14 mouse cellular contexts compared by ENCODE assay signal in genomic region chr4:81899961-81900540, GRCm38 (mm10).
A peak's percentile ranks its signal among the peaks of the same experiment; 100 is the strongest.
DNase-seq lines count a peak whose midpoint lies in the region; ATAC-seq lines count a peak whose summit lies in the region.
"Had no signal": no experiment of that assay in that cellular context is flagged by ENCODE, and none has a peak within 500 bp of the region (broad histone marks: within the 10 kb centered on the region; RNA-seq: fewer than 3 reads in every experiment).

No protein-coding gene starts in this region.

- H3K4me1 ChIP-seq in midbrain, embryonic 11.5 days (ENCODE audit: control insufficient read depth, insufficient read depth, low read length) = no peaks in the 10 kb centered on the region
- H3K4me1 ChIP-seq in midbrain, embryonic 13.5 days (replicated peaks) = no peaks in the 10 kb centered on the region
- H3K4me1 ChIP-seq in heart, embryonic 10.5 days = peaks cover 7% of the 10 kb centered on the region
- no peaks in the 10 kb centered on the region for H3K4me1 ChIP-seq in kidney, embryonic 15.5 days
- H3K4me1 ChIP-seq: hindbrain, embryonic 12.5 days; liver, embryonic 15.5 days had no signal

- ATAC-seq in midbrain, embryonic 11.5 days (ENCODE audit: low FRiP score) = no peak
- no peak for ATAC-seq in midbrain, embryonic 13.5 days
- no peak for ATAC-seq in kidney, embryonic 15.5 days (replicated peaks; ENCODE audit: low FRiP score)

- H3K27me3 ChIP-seq in midbrain, embryonic 11.5 days (ENCODE audit: control insufficient read depth, insufficient read depth, low read length) = no peaks in the 10 kb centered on the region
- no peaks in the 10 kb centered on the region for H3K27me3 ChIP-seq in midbrain, embryonic 13.5 days
- no peaks in the 10 kb centered on the region for H3K27me3 ChIP-seq in heart, embryonic 10.5 days (ENCODE audit: insufficient read depth, poor library complexity, severe bottlenecking)
- H3K27me3 ChIP-seq in kidney, embryonic 15.5 days = no peaks in the 10 kb centered on the region
- H3K27me3 ChIP-seq: hindbrain, embryonic 12.5 days; liver, embryonic 15.5 days had no signal

- H3K9ac ChIP-seq in midbrain, embryonic 11.5 days (ENCODE audit: low read length) = no peak overlapping the region
- no peak overlapping the region for H3K9ac ChIP-seq in midbrain, embryonic 13.5 days (replicated peaks)
- no peak overlapping the region for H3K9ac ChIP-seq in kidney, embryonic 15.5 days
- H3K9ac ChIP-seq: hindbrain, embryonic 12.5 days; liver, embryonic 15.5 days had no signal

- no peak overlapping the region for H3K4me3 ChIP-seq in midbrain, embryonic 11.5 days (ENCODE audit: low read depth, low read length)
- no peak overlapping the region for H3K4me3 ChIP-seq in midbrain, embryonic 13.5 days (replicated peaks)
- H3K4me3 ChIP-seq in heart, embryonic 10.5 days = no peak overlapping the region
- no peak overlapping the region for H3K4me3 ChIP-seq in kidney, embryonic 15.5 days (replicated peaks)
- H3K4me3 ChIP-seq: erythroblast, embryonic 14.5 days; hindbrain, embryonic 12.5 days; liver, embryonic 15.5 days had no signal

- 92% methylated on average over 5 of the region's 5 CpGs for WGBS in midbrain, embryonic 11.5 days
- WGBS in midbrain, embryonic 13.5 days = 87% methylated on average over 5 of the region's 5 CpGs
- WGBS in heart, embryonic 10.5 days = 56% methylated on average over 5 of the region's 5 CpGs
- WGBS in kidney, embryonic 15.5 days = 78% methylated on average over 5 of the region's 5 CpGs

- no peaks in the 10 kb centered on the region for H3K36me3 ChIP-seq in midbrain, embryonic 11.5 days (ENCODE audit: control insufficient read depth, insufficient read depth, low read length)
- H3K36me3 ChIP-seq in midbrain, embryonic 13.5 days = no peaks in the 10 kb centered on the region
- H3K36me3 ChIP-seq in heart, embryonic 10.5 days = no peaks in the 10 kb centered on the region
- H3K36me3 ChIP-seq in kidney, embryonic 15.5 days = no peaks in the 10 kb centered on the region
- H3K36me3 ChIP-seq: hindbrain, embryonic 12.5 days; liver, embryonic 15.5 days had no signal

- DNase-seq in frontal cortex, adult 2 months (ENCODE audit: extremely low spot score in 1 of 2, low spot score in 1 of 2) = peak; percentile 18 to 47
- DNase-seq in frontal cortex, postnatal 10 days (ENCODE audit: low spot score in 2 of 2) = no peak
- DNase-seq in midbrain, embryonic 11.5 days (ENCODE audit: low spot score, missing footprints) = peak; percentile 14
- no peak for DNase-seq in heart, embryonic 10.5 days (ENCODE audit: low spot score)
- peak; percentile 39 for DNase-seq in lung, postnatal 36 days
- no peak for DNase-seq in urinary bladder, postnatal 14 days (ENCODE audit: low spot score)
- DNase-seq: cerebellum, adult 11 months; midbrain, embryonic 14.5 days had no signal

- H3K27ac ChIP-seq in midbrain, embryonic 11.5 days (ENCODE audit: low read depth, low read length) = no peak overlapping the region
- no peak overlapping the region for H3K27ac ChIP-seq in midbrain, embryonic 13.5 days
- H3K27ac ChIP-seq in heart, embryonic 10.5 days = peak overlapping the region; percentile 56; the same call in 1 of the 2 replicates
- no peak overlapping the region for H3K27ac ChIP-seq in kidney, embryonic 15.5 days
- H3K27ac ChIP-seq: hindbrain, embryonic 12.5 days; kidney, postnatal 0 days; liver, embryonic 15.5 days had no signal

- H3K9me3 ChIP-seq in midbrain, embryonic 11.5 days (ENCODE audit: control insufficient read depth, low read length) = no peaks in the 10 kb centered on the region
- H3K9me3 ChIP-seq in midbrain, embryonic 13.5 days = no peaks in the 10 kb centered on the region
- H3K9me3 ChIP-seq in heart, embryonic 10.5 days = no peaks in the 10 kb centered on the region
- H3K9me3 ChIP-seq in kidney, embryonic 15.5 days (replicated peaks) = no peaks in the 10 kb centered on the region
- H3K9me3 ChIP-seq: hindbrain, embryonic 12.5 days; liver, embryonic 15.5 days had no signal

- H3K4me2 ChIP-seq in midbrain, embryonic 11.5 days = no peak overlapping the region
- no peak overlapping the region for H3K4me2 ChIP-seq in midbrain, embryonic 13.5 days (replicated peaks)
- H3K4me2 ChIP-seq in kidney, embryonic 15.5 days = no peak overlapping the region
- H3K4me2 ChIP-seq: hindbrain, embryonic 12.5 days; liver, embryonic 15.5 days had no signal

Comparison
In these comparisons a context has a peak if more than half of its experiments do, and no peak if none do; other contexts are left out.
1. DNase-seq: peak in frontal cortex, adult 2 months (2 of 2), midbrain, embryonic 11.5 days (single experiment) and lung, postnatal 36 days (single experiment); none in frontal cortex, postnatal 10 days (0 of 2), heart, embryonic 10.5 days (single experiment) and urinary bladder, postnatal 14 days (single experiment).